Mouse (Mus musculus) liver, postnatal 0 days (tissue): ENCODE data around the gene Mrpl43.

Source experiments
- CTCF ChIP-seq: sonication (generic); IDR thresholded peaks from 2 replicates; pipeline ENCODE4 v1.5.1; 2016; ENCODE audit warnings: antibody characterized with exemption, low read depth
- EP300 ChIP-seq: IDR thresholded peaks from 2 replicates; pipeline ENCODE4 v1.6.1; 2016; ENCODE audit warnings: antibody characterized with exemption, low read depth, mild to moderate bottlenecking

DNA sequence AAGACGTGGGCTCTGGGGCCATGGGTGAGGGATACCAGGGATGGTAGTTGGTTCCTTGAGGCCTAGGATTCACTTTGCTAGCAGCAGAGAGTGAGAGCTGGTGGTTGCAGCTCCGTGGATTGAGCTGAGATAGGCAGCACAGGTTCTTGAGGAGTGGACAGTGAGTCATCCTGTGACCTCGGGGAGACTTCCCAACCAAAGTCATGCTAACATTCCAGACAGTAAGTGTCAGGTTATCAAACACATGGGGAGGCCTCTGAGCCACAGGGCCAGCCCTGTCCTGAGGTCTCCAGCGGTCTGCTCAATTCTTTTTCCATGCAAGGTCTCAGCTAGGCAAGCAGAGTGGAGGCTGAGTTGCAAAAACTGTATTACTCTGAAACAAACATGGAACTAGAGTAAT is 4.4 kb upstream of the Mrpl43 start:
- TF ChIP-seq CTCF (no peak), EP300 (no peak)
